Mouse (Mus musculus) spleen, adult 2 months (tissue): Measurements from ENCODE around the gene Il20ra.

Experiments
- CTCF ChIP-seq: fragments of 200-500 bp; IDR thresholded peaks from 2 replicates; pipeline ENCODE4 v1.5.1; 2011; ENCODE audit warnings: mild to moderate bottlenecking, inconsistent platforms; ENCODE audit not compliant: insufficient read depth, insufficient read length, insufficient replicate concordance; ENCODE audit errors: extremely low read depth
- POLR2A ChIP-seq: fragments of 200-500 bp; IDR thresholded peaks from 2 replicates; pipeline ENCODE4 v1.6.1; 2011; ENCODE audit warnings: low read depth, low read length, inconsistent platforms

DNA sequence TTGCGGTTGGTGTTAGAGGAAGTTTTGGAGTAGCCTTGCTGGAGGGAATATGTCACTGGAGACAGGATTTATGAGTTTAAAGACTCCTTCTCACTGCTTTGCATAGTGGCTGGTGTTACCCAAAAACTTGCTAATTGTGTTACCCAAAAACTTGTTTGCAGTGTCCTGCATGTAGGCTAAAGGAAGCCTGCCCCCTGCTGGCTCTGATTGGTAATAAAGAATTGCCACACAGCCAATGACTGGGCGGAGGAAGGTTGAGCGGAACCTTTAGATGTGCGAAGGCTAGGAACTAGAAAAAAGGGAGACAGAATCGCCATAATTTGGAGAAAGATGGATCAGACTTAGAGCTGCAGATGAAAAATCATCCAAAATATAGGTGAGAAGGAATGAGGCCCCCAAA, 69.0 kb downstream of the Il20ra start:
- TF ChIP-seq CTCF: peak; percentile 46; the same call in 1 of the 2 replicates
- TF ChIP-seq POLR2A: no peak
